Mouse (Mus musculus) cerebellum, adult 2 months (tissue): ENCODE data around the gene Dbil5.

Experiments
- CTCF ChIP-seq: fragments of 200-500 bp; IDR thresholded peaks from 2 replicates; pipeline ENCODE4 v1.5.1; 2011; ENCODE audit warnings: low read depth, mild to moderate bottlenecking, control low read depth, low read length, moderate library complexity, borderline replicate concordance; ENCODE audit not compliant: insufficient read depth
- POLR2A ChIP-seq: fragments of 200-500 bp; IDR thresholded peaks from 2 replicates; pipeline ENCODE4 v1.6.1; 2011; ENCODE audit warnings: low read length, control low read depth, borderline replicate concordance; ENCODE audit not compliant: insufficient read depth

- TF ChIP-seq CTCF = no peak
- no peak for TF ChIP-seq POLR2A
Measured at GRCm38 (mm10) chr11:76168976-76169375, 48.4 kb upstream of the Dbil5 start.
